Mouse (Mus musculus) Patski (cell line): ENCODE measurements around the gene Cpeb4. TPM values are rescaled to one million over a fixed set of nuclear protein-coding genes. Genes with fewer than 3 reads are reported as not detected.

Source experiments
- ATAC-seq: fragments of 100-300 bp; one replicate; pipeline ENCODE4 v1.8.0; 2021
- CTCF ChIA-PET: fragments of 350-600 bp; sonication (Branson Sonifier 250); formaldehyde crosslinking; loops from one replicate; lab custom pipeline; 2022; ENCODE audit warnings: inconsistent platforms; lab: Charles Lee
- POLR2A ChIA-PET: fragments of 350-600 bp; sonication (Branson Sonifier 250); formaldehyde crosslinking; loops from one replicate; lab custom pipeline; 2022; ENCODE audit warnings: antibody characterized with exemption, inconsistent platforms; lab: Charles Lee
- DNase-seq: peaks from one replicate; pipeline ENCODE4 v3.0.0-alpha.2; 2011; ENCODE audit warnings: low read depth, low spot score
- H3K27me3 ChIP-seq: fragments of 371-371 bp; one replicate; pipeline ENCODE4 v1.5.1; 2021
- CTCF ChIP-seq: fragments of 100-300 bp; IDR thresholded peaks from one replicate; pipeline ENCODE4 v1.5.1; 2021
- in situ Hi-C: fragments of 300-500 bp; cut with MboI; formaldehyde crosslinking; loops from 3 replicates; pipeline ENCODE4 v1.11.1; 2018; ENCODE audit warnings: low pct_unique_long_range_greater_than_20kb, mixed read lengths
- polyA plus RNA-seq: library from polyadenylated mRNA; unstranded; gene quantifications from one replicate; pipeline ENCODE4 v1.2.3, GENCODE M21; 2021

Cpeb4 gene
- 35.0 TPM for polyA plus RNA-seq

DNA sequence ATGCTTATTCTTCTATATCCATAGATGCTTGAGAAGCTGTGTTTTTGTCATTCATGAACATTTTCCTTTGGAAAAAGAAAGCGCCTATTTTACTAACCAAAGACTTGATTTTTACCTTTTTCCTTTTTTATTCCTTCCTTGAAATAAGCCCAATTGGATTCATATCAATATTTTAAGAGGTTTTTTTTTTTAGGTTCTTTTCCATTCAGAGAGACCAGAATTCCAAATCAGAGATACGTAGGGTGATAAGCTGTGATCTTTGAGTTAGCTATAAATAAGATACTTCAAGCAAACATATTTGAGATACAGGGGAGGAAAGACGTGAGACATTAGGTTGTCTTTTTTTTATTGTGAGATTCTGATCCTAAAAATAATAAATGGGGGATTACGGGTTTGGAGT lies at the start of gene Cpeb4:
Cpeb4 (plus strand) TSS at position 301 of the 400 bp plus-strand sequence.
- POLR2A ChIA-PET, result interaction anchor here (0.7 to 2.1 kb wide), 6 partner anchors 10 to 143 kb away, joined by 3 to 8 read pairs (median 4); no protein-coding TSS in a partner anchor
- in situ Hi-C loops, result loop anchor here (5.0 kb wide), 1 partner anchor 200 kb away; the partner anchor contains the start of gene Bod1
- H3K27me3 ChIP-seq, result no peaks in the 10 kb centered on the region
- no peak for TF ChIP-seq CTCF
- ATAC-seq, result no peak
- DNase-seq, result no peak
- CTCF ChIA-PET, result interaction anchor here (0.9 to 1.0 kb wide), 2 partner anchors 77 to 134 kb away, joined by 3 to 4 read pairs; no protein-coding TSS in a partner anchor

- no peak for ATAC-seq
- POLR2A ChIA-PET, result interaction anchor here (1.1 to 1.5 kb wide), 2 partner anchors 12 to 51 kb away, joined by 3 to 5 read pairs; no protein-coding TSS in a partner anchor
Observed at GRCm38 (mm10) chr11:31822556-31822955, 49.5 kb upstream of the Cpeb4 start.

GRCm38 (mm10) chr11:31823513-31823912 lies 48.5 kb upstream of the Cpeb4 start:
- no peak for TF ChIP-seq CTCF
- H3K27me3 ChIP-seq, result no peaks in the 10 kb centered on the region
- ChIA-PET POLR2A (interaction anchor here (1.0 to 2.0 kb wide), 3 partner anchors 13 to 49 kb away, joined by 4 to 8 read pairs (median 5); partner anchors contain the start of gene Cpeb4), CTCF (interaction anchor here (0.9 to 1.8 kb wide), 5 partner anchors 10 to 146 kb away, joined by 3 to 4 read pairs (median 4); no protein-coding TSS in a partner anchor)
- in situ Hi-C loops, result no loop called here
- ATAC-seq, result no peak
- DNase-seq, result no peak

More at GRCm38 (mm10) chr11:31822556-31822955, 49.5 kb upstream of the Cpeb4 start:
- CTCF ChIA-PET, result interaction anchor here (0.8 to 1.2 kb wide), 4 partner anchors 9 to 145 kb away, joined by 3 to 4 read pairs (median 3); no protein-coding TSS in a partner anchor
- in situ Hi-C loops, result no loop called here
- DNase-seq, result no peak
- no peak for TF ChIP-seq CTCF
- no peaks in the 10 kb centered on the region for H3K27me3 ChIP-seq

DNA sequence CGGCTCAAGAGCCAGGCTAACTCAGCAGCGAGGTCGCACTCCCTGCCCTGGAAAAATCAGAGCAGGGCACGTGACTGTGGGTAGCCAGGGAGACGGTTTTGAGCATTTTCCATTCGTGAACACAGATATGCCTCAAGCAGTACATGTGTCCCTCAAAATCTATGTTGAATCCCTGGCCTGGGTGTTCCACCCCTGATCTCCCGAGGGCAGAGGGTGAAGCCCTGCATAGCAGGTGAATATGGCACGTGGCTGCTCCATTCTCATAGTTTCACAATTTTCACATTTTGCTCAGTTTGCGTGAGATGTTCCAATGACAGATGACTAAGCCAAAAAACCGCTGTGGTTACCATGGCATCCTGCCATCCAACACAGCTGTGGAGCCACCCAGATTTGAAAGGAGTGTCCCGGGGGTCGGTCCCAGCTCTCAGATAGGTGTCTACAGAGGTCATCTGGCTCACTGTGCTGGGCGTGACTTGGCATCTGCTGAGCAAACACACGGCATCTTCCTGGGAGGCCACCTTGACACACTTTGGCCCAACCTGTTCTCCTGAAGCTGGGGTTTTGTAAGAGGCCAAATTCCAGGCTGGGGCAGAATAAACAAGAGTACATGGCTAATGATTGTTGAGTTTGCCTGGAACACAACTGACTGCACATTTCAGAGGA lies 47.4 kb upstream of the Cpeb4 start:
- DNase-seq, result peak; percentile 98
- H3K27me3 ChIP-seq, result no peaks in the 10 kb centered on the region
- ATAC-seq, result peak; percentile 61
- ChIA-PET POLR2A (interaction anchor here (2.0 kb wide), 1 partner anchor 48 kb away, joined by 8 read pairs; the partner anchor contains the start of gene Cpeb4), CTCF (interaction anchor here (1.2 to 1.8 kb wide), 2 partner anchors 61 to 151 kb away, joined by 3 to 4 read pairs; no protein-coding TSS in a partner anchor)
- in situ Hi-C loops, result no loop called here
- no peak for TF ChIP-seq CTCF

DNA sequence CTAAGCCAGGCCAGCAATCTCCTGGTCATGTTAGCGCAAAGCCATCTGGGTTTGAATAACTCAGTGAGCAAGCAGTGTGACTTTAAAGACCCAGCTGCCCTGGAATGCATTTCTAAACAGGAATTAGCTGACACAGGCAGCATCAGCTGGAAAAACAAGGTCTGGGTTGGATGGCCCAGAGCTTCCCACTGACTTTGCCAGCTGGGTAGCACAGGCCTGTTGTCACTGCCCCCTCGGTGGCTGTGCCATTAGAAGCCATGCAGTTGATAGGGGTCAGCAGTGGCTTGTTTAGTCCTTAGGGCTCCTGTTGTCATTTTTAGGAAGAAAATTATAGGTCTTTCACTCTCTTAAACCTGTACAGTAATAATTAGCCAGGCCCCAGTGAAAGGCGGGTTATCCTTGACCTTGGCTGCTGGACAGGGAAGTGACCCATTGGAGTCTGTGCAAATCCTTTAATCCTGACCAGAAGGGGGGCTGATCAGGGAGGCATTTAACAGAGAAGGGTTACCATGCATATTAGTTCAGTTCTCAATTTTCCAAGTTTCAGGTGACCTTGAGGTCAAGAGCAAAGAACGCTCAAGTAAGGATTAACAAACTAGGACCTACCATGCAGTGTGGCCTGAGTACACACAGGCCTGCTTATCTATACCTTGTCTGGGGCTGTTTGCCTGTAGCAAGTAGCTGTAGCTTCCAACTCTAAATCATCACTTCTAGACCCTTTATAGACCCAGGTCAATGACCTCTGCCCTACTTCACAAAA lies 43.8 kb upstream of the Cpeb4 start:
- POLR2A ChIA-PET, result no interaction called here

DNA sequence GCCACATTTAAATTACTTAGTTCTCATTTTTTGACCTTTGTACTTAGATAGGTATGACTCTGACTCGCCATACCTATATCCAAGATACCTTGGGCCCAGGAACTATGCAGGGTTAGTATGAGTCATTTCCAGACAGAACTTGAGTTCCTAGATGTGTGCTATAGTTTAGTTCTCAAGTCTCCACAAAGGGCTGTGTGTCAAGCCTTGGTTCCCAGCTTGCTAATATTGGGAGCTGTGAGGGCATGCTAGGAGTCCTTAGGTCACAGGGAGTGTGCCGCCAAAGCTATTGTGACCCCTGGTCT lies 43.3 kb upstream of the Cpeb4 start:
- no peak for DNase-seq
- ATAC-seq, result no peak
- no peak for TF ChIP-seq CTCF
- H3K27me3 ChIP-seq, result no peaks in the 10 kb centered on the region
- ChIA-PET POLR2A (interaction anchor here (1.1 kb wide), 1 partner anchor 99 kb away, joined by 3 read pairs; no protein-coding TSS in a partner anchor), CTCF (interaction anchor here (1.2 to 1.5 kb wide), 3 partner anchors 60 to 98 kb away, joined by 3 read pairs; no protein-coding TSS in a partner anchor)
- in situ Hi-C loops, result no loop called here

More for the DNA sequence above, 43.8 kb upstream of the Cpeb4 start:
- in situ Hi-C loops, result no loop called here
- CTCF ChIA-PET, result interaction anchor here (1.2 to 1.5 kb wide), 3 partner anchors 61 to 97 kb away, joined by 3 read pairs; no protein-coding TSS in a partner anchor
- no peaks in the 10 kb centered on the region for H3K27me3 ChIP-seq
- peak; percentile 84 for DNase-seq
- peak; percentile 75 for ATAC-seq
- no peak for TF ChIP-seq CTCF

DNA sequence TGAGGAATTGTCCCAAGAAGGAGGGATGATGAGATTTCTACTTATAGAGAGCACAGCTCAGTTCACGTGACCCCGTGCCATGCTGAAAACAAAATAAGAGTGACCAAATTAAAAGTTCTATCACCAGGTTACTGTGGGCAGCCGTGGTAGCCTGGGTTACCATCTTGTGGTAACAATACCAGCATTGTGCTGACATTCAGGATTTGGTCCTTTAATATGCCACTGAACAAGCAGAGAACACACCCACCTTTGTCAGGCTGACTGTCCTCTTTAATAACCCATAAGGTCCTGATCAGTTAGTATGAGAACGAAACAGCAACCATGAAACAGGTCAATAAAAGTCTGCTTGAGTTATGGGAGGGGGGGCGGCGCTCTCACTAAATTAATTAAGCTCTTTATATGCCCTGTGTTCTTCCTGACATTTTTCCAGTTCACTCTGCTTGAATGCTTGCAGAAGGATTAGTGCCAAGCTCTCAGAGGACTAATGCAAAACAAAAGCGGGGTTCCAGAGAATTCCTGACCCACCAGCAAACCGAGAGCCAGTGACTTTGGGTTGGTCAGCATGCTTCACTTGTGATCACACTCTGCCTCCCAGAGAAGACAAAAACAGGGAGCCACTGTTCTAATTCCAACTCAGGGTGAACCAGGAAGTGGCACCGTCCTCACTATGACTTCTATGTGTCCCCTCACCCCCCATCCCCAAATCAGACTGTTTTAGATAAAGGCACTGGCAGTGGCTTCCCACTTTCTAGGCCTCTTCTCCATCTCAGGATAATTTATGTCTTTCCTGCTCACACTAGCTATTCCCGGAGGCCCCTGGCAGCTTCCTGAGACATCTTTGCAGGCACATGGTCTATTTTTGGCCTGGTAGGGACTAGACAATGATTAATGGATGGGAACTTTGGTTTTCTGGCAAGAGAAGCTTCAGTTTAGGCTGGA lies 41.5 kb upstream of the Cpeb4 start:
- no peak for DNase-seq
- CTCF ChIA-PET, result interaction anchor here (1.0 to 1.9 kb wide), 6 partner anchors 31 to 152 kb away, joined by 3 to 6 read pairs (median 3); no protein-coding TSS in a partner anchor
- no peak for TF ChIP-seq CTCF
- POLR2A ChIA-PET, result interaction anchor here (0.6 to 0.9 kb wide), 2 partner anchors 41 to 182 kb away, joined by 3 read pairs; partner anchors contain the start of gene Cpeb4
- no peak for ATAC-seq
- in situ Hi-C loops, result loop anchor here (5.0 kb wide), 1 partner anchor 37 kb away; no protein-coding TSS in a partner anchor
- H3K27me3 ChIP-seq, result no peaks in the 10 kb centered on the region

DNA sequence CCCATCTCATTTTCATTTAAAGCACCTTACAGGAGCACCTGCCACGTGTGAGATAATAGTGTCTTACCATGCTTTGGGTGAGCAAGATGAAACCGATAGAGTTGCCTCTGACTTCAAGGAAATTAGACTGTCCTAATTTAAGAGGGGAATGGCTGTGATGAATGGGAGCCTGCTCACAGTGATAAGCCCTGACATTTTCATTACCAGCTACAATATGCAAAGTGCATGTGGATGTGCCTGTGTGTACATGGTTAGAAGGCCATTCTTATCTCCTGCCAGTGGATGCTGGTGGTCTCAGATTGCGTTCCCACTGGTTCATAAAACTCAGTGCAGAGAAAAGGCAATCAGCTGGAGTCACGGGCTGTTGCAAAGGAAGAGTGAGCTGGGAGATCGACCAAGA lies 40.6 kb upstream of the Cpeb4 start:
- POLR2A ChIA-PET, result no interaction called here
- H3K27me3 ChIP-seq, result no peaks in the 10 kb centered on the region

DNA sequence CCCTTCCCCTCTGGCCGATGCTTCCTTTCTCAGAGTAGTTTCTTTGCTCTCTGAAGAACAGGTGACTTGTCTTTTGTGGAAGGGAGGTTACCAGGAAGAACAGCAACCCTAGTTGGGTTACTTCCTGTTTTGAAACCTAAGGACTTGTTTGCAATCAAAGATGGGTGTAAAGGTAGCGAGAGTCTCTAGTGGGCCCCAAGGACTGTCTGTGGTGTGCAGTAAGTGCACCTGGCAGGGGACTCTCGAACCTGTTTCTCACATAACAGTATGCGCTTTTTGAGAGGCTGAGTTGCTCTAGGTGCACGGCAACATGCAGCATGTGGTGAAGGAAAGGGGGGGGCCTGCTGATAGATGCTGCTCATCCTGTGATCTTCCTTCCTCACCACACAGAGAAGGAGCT lies 40.0 kb upstream of the Cpeb4 start:
- H3K27me3 ChIP-seq, result no peaks in the 10 kb centered on the region
- no peak for TF ChIP-seq CTCF
- DNase-seq (no peak), ATAC-seq (no peak)
- ChIA-PET POLR2A (no interaction called here), CTCF (interaction anchor here (1.1 kb wide), 1 partner anchor 88 kb away, joined by 3 read pairs; no protein-coding TSS in a partner anchor)
- in situ Hi-C loops, result loop anchor here (5.0 kb wide), 1 partner anchor 35 kb away; no protein-coding TSS in a partner anchor

More for the DNA sequence above, 40.6 kb upstream of the Cpeb4 start:
- CTCF ChIA-PET, result interaction anchor here (1.0 to 1.9 kb wide), 4 partner anchors 30 to 118 kb away, joined by 3 to 6 read pairs (median 3); no protein-coding TSS in a partner anchor
- TF ChIP-seq CTCF, result no peak
- DNase-seq, result no peak
- in situ Hi-C loops, result loop anchor here (5.0 kb wide), 1 partner anchor 36 kb away; no protein-coding TSS in a partner anchor
- ATAC-seq, result no peak
